Mouse (Mus musculus): ENCODE data around the gene Gm973.

Gm973 gene

GRCm38 (mm10) chr1:59584656-59585410 lies 68.8 kb downstream of the Gm973 start:
- DNase-seq (ENCODE audit: low spot score in 2 of 2) = peak in 1 of 2 experiments; percentile 60

GRCm38 (mm10) chr1:59589271-59589670 lies 73.2 kb downstream of the Gm973 start:
- DNase-seq (ENCODE audit: low spot score in 2 of 2) = no peak

- DNase-seq (ENCODE audit: low spot score in 2 of 2) = no peak
Observed at GRCm38 (mm10) chr1:59592359-59592758, 76.3 kb downstream of the Gm973 start.

GRCm38 (mm10) chr1:59592876-59593275 lies 76.8 kb downstream of the Gm973 start:
- DNase-seq (ENCODE audit: low spot score in 2 of 2) = no peak

GRCm38 (mm10) chr1:59593622-59594035 lies 77.6 kb downstream of the Gm973 start:
- DNase-seq (ENCODE audit: low spot score in 2 of 2) = no peak

GRCm38 (mm10) chr1:59594586-59595266 lies 78.7 kb downstream of the Gm973 start:
- no peak for DNase-seq (ENCODE audit: low spot score in 2 of 2)

- no peak for DNase-seq (ENCODE audit: low spot score in 2 of 2)
Observed at GRCm38 (mm10) chr1:59595609-59596008, 79.5 kb downstream of the Gm973 start.

GRCm38 (mm10) chr1:59602531-59603416 lies 86.7 kb downstream of the Gm973 start:
- no peak for DNase-seq (ENCODE audit: low spot score in 2 of 2)

GRCm38 (mm10) chr1:59603417-59603712 lies 87.3 kb downstream of the Gm973 start:
- DNase-seq (ENCODE audit: low spot score in 2 of 2) = no peak

- DNase-seq (ENCODE audit: low spot score in 2 of 2) = no peak
Observed at GRCm38 (mm10) chr1:59603893-59604292, 87.8 kb downstream of the Gm973 start.

- no peak for DNase-seq (ENCODE audit: low spot score in 2 of 2)
Observed at GRCm38 (mm10) chr1:59606479-59606878, 90.4 kb downstream of the Gm973 start.

- DNase-seq (ENCODE audit: low spot score in 2 of 2) = no peak
Observed at GRCm38 (mm10) chr1:59607071-59607470, 91.0 kb downstream of the Gm973 start.

- no peak for DNase-seq (ENCODE audit: low spot score in 2 of 2)
Observed at GRCm38 (mm10) chr1:59608125-59608762, 92.2 kb downstream of the Gm973 start.

GRCm38 (mm10) chr1:59608920-59609319 lies 92.9 kb downstream of the Gm973 start:
- no peak for DNase-seq (ENCODE audit: low spot score in 2 of 2)

GRCm38 (mm10) chr1:59609458-59609857 lies 93.4 kb downstream of the Gm973 start:
- DNase-seq (ENCODE audit: low spot score in 2 of 2) = no peak

- DNase-seq (ENCODE audit: low spot score in 2 of 2) = no peak
Observed at GRCm38 (mm10) chr1:59609896-59610295, 93.8 kb downstream of the Gm973 start.

GRCm38 (mm10) chr1:59610929-59611328 lies 94.9 kb downstream of the Gm973 start:
- DNase-seq (ENCODE audit: low spot score in 2 of 2) = no peak

- peak in 1 of 2 experiments; percentile 17 for DNase-seq (ENCODE audit: low spot score in 2 of 2)
Observed at GRCm38 (mm10) chr1:59613795-59614194, 97.7 kb downstream of the Gm973 start.

- no peak for DNase-seq (ENCODE audit: low spot score in 2 of 2)
Observed at GRCm38 (mm10) chr1:59615021-59615420, 99.0 kb downstream of the Gm973 start.

- no peak for DNase-seq (ENCODE audit: low spot score in 2 of 2)
Observed at GRCm38 (mm10) chr1:59619201-59619600, 103.1 kb downstream of the Gm973 start.

- peak; percentile 24 to 70 for DNase-seq (ENCODE audit: low spot score in 2 of 2)
Observed at GRCm38 (mm10) chr1:59623325-59624017, 107.4 kb downstream of the Gm973 start.

Measured in frontal cortex, postnatal 14 days (tissue).